Mouse (Mus musculus) lung, embryonic 15.5 days (tissue): ENCODE measurements at regions not wholly inside any gene's neighbourhood (a gene's known extent, or its start where the extent isn't known, plus 50 kb on each side); places are given as distances from the start of the nearest gene placed in this dataset.

Experiments used
- ATAC-seq: fragments of 200-750 bp; cut with Nextera tagmentation; 2 replicates; pipeline ENCODE4 v1.8.0; 2017; ENCODE audit warnings: moderate number of reproducible peaks, borderline replicate concordance; ENCODE audit not compliant: low FRiP score, low TSS enrichment; ENCODE audit errors: extremely low read depth
- H3K27ac ChIP-seq: fragments of 300-500 bp; sonication (generic); 2 replicates; pipeline ENCODE4 v1.5.1; 2015; ENCODE audit warnings: moderate library complexity, mild to moderate bottlenecking, inconsistent platforms
- H3K27me3 ChIP-seq: fragments of 300-500 bp; sonication (generic); 2 replicates; pipeline ENCODE4 v1.6.1; 2015; ENCODE audit warnings: inconsistent platforms
- H3K36me3 ChIP-seq: fragments of 300-500 bp; sonication (generic); 2 replicates; pipeline ENCODE4 v1.6.1; 2015; ENCODE audit warnings: inconsistent platforms
- H3K4me1 ChIP-seq: fragments of 300-500 bp; sonication (generic); 2 replicates; pipeline ENCODE4 v1.6.1; 2015; ENCODE audit warnings: inconsistent platforms
- H3K4me2 ChIP-seq: fragments of 300-500 bp; sonication (generic); 2 replicates; pipeline ENCODE4 v1.6.1; 2015; ENCODE audit warnings: inconsistent platforms, mild to moderate bottlenecking, moderate library complexity
- H3K4me3 ChIP-seq: fragments of 300-500 bp; sonication (generic); 2 replicates; pipeline ENCODE4 v1.5.1; 2015; ENCODE audit warnings: mild to moderate bottlenecking, inconsistent platforms
- H3K9ac ChIP-seq: fragments of 300-500 bp; sonication (generic); 2 replicates; pipeline ENCODE4 v1.6.1; 2015; ENCODE audit warnings: inconsistent platforms
- H3K9me3 ChIP-seq: fragments of 300-500 bp; sonication (generic); 2 replicates; pipeline ENCODE4 v1.6.1; 2016; ENCODE audit warnings: inconsistent platforms
- WGBS: fragments of 180-500 bp; shearing (Covaris S2); methylation state at CpG from one replicate; pipeline ENCODE4 v1.1.7; 2015; 5-methylcytosine and 5-hydroxymethylcytosine counted together

DNA sequence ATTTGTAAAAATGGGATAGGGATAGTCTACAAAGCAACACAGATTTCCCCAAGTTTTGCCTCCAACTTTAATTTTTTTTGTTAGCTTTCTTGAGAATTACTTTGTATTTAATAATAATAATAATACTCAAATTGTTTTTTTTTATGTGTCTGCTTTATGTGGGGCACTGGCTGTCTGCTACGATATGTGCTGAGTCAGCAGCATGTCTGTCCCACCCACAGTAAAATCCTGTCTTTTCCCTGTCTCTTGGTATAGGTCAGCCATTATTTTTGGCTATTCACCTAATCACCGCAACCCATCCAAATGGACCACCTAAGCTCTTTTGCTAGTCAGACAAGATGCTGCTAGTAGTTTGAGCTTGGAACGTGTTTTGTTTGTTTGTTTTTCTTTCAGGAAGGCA, 473.0 kb downstream of the Hs3st4 start:
- Histone ChIP-seq H3K4me1 (no peaks in the 10 kb centered on the region), H3K36me3 (no peaks in the 10 kb centered on the region), H3K27me3 (no peaks in the 10 kb centered on the region), H3K27ac (no peak overlapping the region), H3K9ac (no peak overlapping the region), H3K9me3 (no peaks in the 10 kb centered on the region), H3K4me3 (no peak overlapping the region), H3K4me2 (no peak overlapping the region)
- no peak for ATAC-seq
- WGBS = 64% methylated on average over 3 of the region's 3 CpGs

GRCm38 (mm10) chr7:124487326-124487725, 504.7 kb downstream of the Hs3st4 start:
- Histone ChIP-seq H3K4me3 (no peak overlapping the region), H3K9ac (no peak overlapping the region), H3K4me2 (no peak overlapping the region), H3K36me3 (no peaks in the 10 kb centered on the region), H3K9me3 (no peaks in the 10 kb centered on the region), H3K27me3 (no peaks in the 10 kb centered on the region), H3K27ac (no peak overlapping the region), H3K4me1 (no peaks in the 10 kb centered on the region)
- ATAC-seq = no peak
- WGBS = 67% methylated on average over 1 of the region's 1 CpGs

- Histone ChIP-seq H3K9ac (no peak overlapping the region), H3K9me3 (no peaks in the 10 kb centered on the region), H3K4me2 (no peak overlapping the region), H3K4me3 (no peak overlapping the region), H3K4me1 (no peaks in the 10 kb centered on the region), H3K27me3 (no peaks in the 10 kb centered on the region), H3K27ac (no peak overlapping the region), H3K36me3 (no peaks in the 10 kb centered on the region)
- 38% methylated on average over 3 of the region's 3 CpGs for WGBS
- ATAC-seq = no peak
These were observed 508.6 kb downstream of the Hs3st4 start for GRCm38 (mm10) chr7:124491109-124491793.

GRCm38 (mm10) chr7:124491851-124492390, 509.3 kb downstream of the Hs3st4 start:
- Histone ChIP-seq H3K4me3 (no peak overlapping the region), H3K36me3 (no peaks in the 10 kb centered on the region), H3K4me2 (no peak overlapping the region), H3K4me1 (no peaks in the 10 kb centered on the region), H3K27me3 (no peaks in the 10 kb centered on the region), H3K27ac (no peak overlapping the region), H3K9me3 (no peaks in the 10 kb centered on the region), H3K9ac (no peak overlapping the region)
- no peak for ATAC-seq
- WGBS = 89% methylated on average over 3 of the region's 3 CpGs

DNA sequence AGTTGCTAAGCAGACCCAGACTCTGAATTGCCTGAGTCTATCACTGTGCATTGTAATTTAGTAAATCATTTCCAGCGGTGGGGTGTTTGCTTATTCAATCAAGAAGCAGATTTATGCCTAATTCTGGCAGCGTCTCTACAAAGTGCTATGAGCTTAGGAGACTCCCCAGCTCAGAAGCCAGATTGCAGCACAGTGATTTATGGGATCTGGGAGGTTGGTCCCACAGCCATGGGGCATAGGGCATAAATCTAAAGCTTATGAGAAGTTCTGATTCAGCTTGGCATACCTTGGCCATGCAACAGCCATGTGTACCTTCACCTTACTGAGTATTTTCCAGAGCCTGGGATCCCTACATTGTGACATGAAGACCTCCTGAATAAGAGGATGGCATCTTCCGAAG, 518.0 kb downstream of the Hs3st4 start:
- H3K4me3 ChIP-seq = no peak overlapping the region
- H3K4me2 ChIP-seq = no peak overlapping the region
- no peaks in the 10 kb centered on the region for H3K4me1 ChIP-seq
- H3K9me3 ChIP-seq = no peaks in the 10 kb centered on the region
- no peaks in the 10 kb centered on the region for H3K27me3 ChIP-seq
- WGBS = 58% methylated on average over 3 of the region's 3 CpGs
- ATAC-seq = no peak
- H3K27ac ChIP-seq = no peak overlapping the region
- H3K36me3 ChIP-seq = no peaks in the 10 kb centered on the region
- no peak overlapping the region for H3K9ac ChIP-seq

DNA sequence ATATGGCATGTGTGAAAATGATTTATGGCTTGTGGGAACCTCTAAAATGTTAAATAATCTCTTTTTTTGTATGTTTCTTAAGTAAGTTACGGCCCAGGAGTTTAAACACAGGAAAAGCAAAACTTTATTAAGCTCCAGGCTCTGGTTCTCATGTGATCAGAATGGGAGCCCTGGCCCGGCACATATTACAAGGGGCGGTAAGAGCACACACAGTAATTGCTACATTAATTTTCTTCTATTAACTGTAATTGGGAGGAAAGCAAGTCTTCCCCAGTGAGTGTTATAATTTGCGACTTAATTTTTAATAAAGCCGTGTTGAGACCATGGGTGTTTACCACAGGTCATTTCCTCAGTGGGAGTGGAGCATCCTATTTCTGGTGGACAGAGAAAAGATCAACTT, 520.1 kb downstream of the Hs3st4 start:
- Histone ChIP-seq H3K9me3 (no peaks in the 10 kb centered on the region), H3K27me3 (no peaks in the 10 kb centered on the region), H3K27ac (no peak overlapping the region), H3K4me1 (no peaks in the 10 kb centered on the region), H3K4me2 (no peak overlapping the region), H3K4me3 (no peak overlapping the region), H3K9ac (no peak overlapping the region), H3K36me3 (no peaks in the 10 kb centered on the region)
- 83% methylated on average over 5 of the region's 5 CpGs for WGBS
- no peak for ATAC-seq

DNA sequence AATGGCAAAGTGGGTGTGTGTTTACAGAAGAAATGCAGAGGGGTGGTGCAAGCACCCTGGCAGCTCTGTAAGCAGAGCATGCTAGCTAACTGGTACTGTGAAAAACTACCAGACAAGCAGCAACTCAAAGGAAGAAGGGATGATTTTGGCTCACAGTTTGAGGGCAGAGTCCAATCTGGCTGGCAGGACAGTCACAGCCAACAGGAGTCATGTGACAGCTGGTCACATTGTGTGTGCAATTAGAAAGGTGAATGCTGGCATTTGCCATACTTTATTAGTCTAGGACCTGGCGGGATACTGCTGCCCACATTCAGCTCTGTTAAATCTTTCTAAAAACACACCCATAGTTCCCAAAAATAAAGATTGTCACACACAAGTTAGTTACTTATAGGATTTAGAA, 566.4 kb downstream of the Hs3st4 start:
- ATAC-seq = no peak
- H3K36me3 ChIP-seq = no peaks in the 10 kb centered on the region
- H3K27me3 ChIP-seq = no peaks in the 10 kb centered on the region
- H3K9me3 ChIP-seq = no peaks in the 10 kb centered on the region
- no peaks in the 10 kb centered on the region for H3K4me1 ChIP-seq
- WGBS = 81% methylated on average over 1 of the region's 1 CpGs
- no peak overlapping the region for H3K27ac ChIP-seq
- no peak overlapping the region for H3K4me3 ChIP-seq
- no peak overlapping the region for H3K4me2 ChIP-seq
- H3K9ac ChIP-seq = no peak overlapping the region

- no peak for ATAC-seq
- H3K27ac ChIP-seq = no peak overlapping the region
- H3K4me2 ChIP-seq = no peak overlapping the region
- no peaks in the 10 kb centered on the region for H3K36me3 ChIP-seq
- H3K4me1 ChIP-seq = no peaks in the 10 kb centered on the region
- no peaks in the 10 kb centered on the region for H3K9me3 ChIP-seq
- no peak overlapping the region for H3K9ac ChIP-seq
- no peaks in the 10 kb centered on the region for H3K27me3 ChIP-seq
- no peak overlapping the region for H3K4me3 ChIP-seq
These were observed 574.5 kb downstream of the Hs3st4 start for GRCm38 (mm10) chr7:124557213-124557612.

DNA sequence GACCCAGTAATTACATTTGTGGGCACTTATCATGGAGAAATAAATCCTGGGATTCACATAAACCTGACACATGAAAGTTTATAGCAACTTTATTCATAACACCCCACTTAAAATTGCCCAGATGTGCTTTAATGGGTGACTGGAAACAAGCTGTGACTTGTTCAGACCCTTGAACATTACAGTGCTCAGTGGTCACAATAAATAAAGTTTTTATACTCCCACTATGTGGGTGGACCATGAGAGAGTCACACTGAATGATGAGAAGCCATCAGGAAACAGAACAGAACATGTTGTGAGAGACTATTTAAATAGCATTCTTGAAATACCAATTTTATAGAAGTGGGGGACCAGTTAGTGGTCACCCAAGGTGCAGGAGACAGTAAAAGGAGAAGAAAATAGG, 588.1 kb downstream of the Hs3st4 start:
- ATAC-seq = no peak
- no peaks in the 10 kb centered on the region for H3K27me3 ChIP-seq
- H3K9ac ChIP-seq = no peak overlapping the region
- H3K9me3 ChIP-seq = no peaks in the 10 kb centered on the region
- no peak overlapping the region for H3K4me3 ChIP-seq
- no peak overlapping the region for H3K27ac ChIP-seq
- H3K4me2 ChIP-seq = no peak overlapping the region
- H3K36me3 ChIP-seq = no peaks in the 10 kb centered on the region
- H3K4me1 ChIP-seq = no peaks in the 10 kb centered on the region

DNA sequence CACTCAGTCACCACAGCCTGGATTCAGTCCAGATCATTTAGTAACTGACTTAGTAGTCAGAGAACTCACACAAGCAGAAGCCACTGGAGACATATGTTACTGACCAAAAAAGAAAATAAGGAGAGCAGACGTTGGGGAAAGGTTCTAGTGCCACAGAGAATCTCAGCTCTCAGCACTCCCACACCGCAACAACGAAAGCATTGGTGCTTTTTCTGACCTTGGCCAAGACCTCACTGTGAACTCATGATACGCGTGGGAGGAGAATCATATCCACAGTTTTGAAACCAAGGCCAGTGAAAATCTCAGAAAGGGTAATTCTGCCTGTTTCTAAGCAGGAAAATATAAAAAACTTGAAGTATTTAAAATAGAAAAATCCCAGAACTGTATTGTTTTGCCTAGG, 591.0 kb downstream of the Hs3st4 start:
- Histone ChIP-seq H3K4me3 (no peak overlapping the region), H3K4me1 (no peaks in the 10 kb centered on the region), H3K4me2 (no peak overlapping the region), H3K27ac (no peak overlapping the region), H3K27me3 (no peaks in the 10 kb centered on the region), H3K9me3 (no peaks in the 10 kb centered on the region), H3K36me3 (no peaks in the 10 kb centered on the region), H3K9ac (no peak overlapping the region)
- 70% methylated on average over 5 of the region's 5 CpGs for WGBS
- ATAC-seq = no peak

DNA sequence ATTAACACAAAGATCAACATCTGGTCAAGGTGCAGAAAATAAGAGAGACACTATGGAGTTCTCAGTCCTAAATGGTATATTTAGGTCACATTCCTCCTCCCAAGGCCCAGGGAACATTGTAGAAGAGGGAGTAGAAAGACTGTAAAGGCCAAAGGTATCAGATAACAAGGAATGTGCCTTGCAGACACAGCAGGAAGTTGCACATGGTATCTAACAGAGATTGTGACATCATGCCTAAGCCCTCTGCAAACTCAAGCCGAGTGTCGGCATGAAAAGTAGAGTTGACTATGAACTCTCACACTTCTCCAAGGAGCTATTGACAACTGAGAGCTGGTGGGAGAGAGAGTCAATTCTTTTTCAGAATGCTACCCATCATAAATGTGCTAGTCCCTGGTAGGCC, 598.7 kb downstream of the Hs3st4 start:
- no peak overlapping the region for H3K4me2 ChIP-seq
- no peaks in the 10 kb centered on the region for H3K27me3 ChIP-seq
- 66% methylated on average over 2 of the region's 2 CpGs for WGBS
- no peak overlapping the region for H3K4me3 ChIP-seq
- ATAC-seq = no peak
- H3K9me3 ChIP-seq = no peaks in the 10 kb centered on the region
- no peaks in the 10 kb centered on the region for H3K4me1 ChIP-seq
- no peak overlapping the region for H3K27ac ChIP-seq
- H3K9ac ChIP-seq = no peak overlapping the region
- H3K36me3 ChIP-seq = no peaks in the 10 kb centered on the region

DNA sequence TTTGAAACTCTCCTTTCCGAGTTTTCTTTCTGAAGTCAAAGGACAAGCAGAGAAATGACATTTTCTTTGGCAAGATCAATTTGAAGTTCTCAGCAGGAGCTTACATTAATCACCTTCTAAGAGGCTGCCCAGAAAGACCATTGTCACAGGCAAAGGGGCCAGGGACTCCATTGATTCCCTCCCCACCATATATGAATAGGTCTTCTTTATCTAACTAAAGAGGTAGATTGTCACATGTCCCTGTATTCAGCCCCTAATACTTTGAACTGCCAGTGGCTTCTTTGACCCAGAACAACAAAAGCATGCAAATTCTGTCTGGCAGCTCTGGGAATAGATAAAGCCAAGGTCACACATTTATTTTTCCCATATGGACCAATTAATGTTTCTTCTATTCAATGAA, 602.6 kb downstream of the Hs3st4 start:
- WGBS = 35% methylated on average over 1 of the region's 1 CpGs

DNA sequence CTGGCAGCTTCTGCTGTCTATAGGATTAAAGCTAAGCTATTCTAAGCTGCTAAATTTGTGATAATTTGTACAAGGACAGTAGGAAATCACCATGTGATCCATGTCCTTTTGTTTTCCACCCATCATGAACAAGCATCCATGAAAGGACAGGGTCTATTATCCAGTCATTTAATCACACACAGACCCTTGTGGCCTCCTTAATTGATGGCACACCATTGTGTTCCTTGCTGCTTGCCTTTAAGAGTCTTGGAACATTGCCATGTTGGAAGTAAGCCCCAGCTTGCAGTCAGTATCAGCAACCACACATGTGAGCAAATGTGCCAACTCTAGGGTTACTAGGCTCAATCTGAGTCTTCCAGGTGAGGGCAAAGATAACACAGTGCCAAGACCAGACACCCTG, 608.7 kb downstream of the Hs3st4 start:
- H3K9me3 ChIP-seq = no peaks in the 10 kb centered on the region
- no peak overlapping the region for H3K27ac ChIP-seq
- no peak overlapping the region for H3K4me2 ChIP-seq
- no peak overlapping the region for H3K9ac ChIP-seq
- no peak for ATAC-seq
- H3K4me3 ChIP-seq = no peak overlapping the region
- H3K36me3 ChIP-seq = no peaks in the 10 kb centered on the region
- H3K4me1 ChIP-seq = 0 out of 2 replicates have a peak, but pooled peaks cover 3% of the 10 kb centered on the region
- no peaks in the 10 kb centered on the region for H3K27me3 ChIP-seq

More for the DNA sequence above, 602.6 kb downstream of the Hs3st4 start:
- H3K9me3 ChIP-seq = no peaks in the 10 kb centered on the region
- H3K4me1 ChIP-seq = no peaks in the 10 kb centered on the region
- no peak overlapping the region for H3K4me2 ChIP-seq
- H3K4me3 ChIP-seq = no peak overlapping the region
- no peaks in the 10 kb centered on the region for H3K27me3 ChIP-seq
- H3K9ac ChIP-seq = no peak overlapping the region
- no peaks in the 10 kb centered on the region for H3K36me3 ChIP-seq
- no peak for ATAC-seq
- no peak overlapping the region for H3K27ac ChIP-seq
